Mouse (Mus musculus) brown adipose tissue, adult 24 weeks (tissue): Measurements from ENCODE around the gene Atp2b4. TPM values are rescaled to one million over a fixed set of nuclear protein-coding genes. Genes with fewer than 3 reads are reported as not detected.

Experiments used
- H3K27ac ChIP-seq: fragments of 200-500 bp; replicated peaks from 2 replicates; pipeline ENCODE4 v1.5.1; 2012; ENCODE audit warnings: low read depth, mild to moderate bottlenecking, low read length
- H3K4me1 ChIP-seq: fragments of 200-500 bp; 2 replicates; pipeline ENCODE4 v1.6.1; 2012; ENCODE audit warnings: low read length, mixed read lengths; ENCODE audit not compliant: control insufficient read depth, insufficient read depth, insufficient read length
- H3K4me3 ChIP-seq: fragments of 200-500 bp; 2 replicates; pipeline ENCODE4 v1.5.1; 2012; ENCODE audit warnings: low read depth, mild to moderate bottlenecking, low read length, moderate library complexity; ENCODE audit not compliant: insufficient read depth
- polyA plus RNA-seq: library from polyadenylated mRNA; stranded (reverse); fragments of >200 nt; gene quantifications from 2 replicates; pipeline ENCODE4 v1.2.4, GENCODE M21; 2012; ENCODE audit not compliant: missing spikeins, insufficient read depth, insufficient read length

The Atp2b4 gene
- polyA plus RNA-seq, 1 experiment, result 9.6 TPM

GRCm38 (mm10) chr1:133781531-133781930 lies 19.3 kb downstream of the Atp2b4 start:
- no peak overlapping the region for H3K4me3 ChIP-seq
- peaks cover 22% of the 10 kb centered on the region for H3K4me1 ChIP-seq

GRCm38 (mm10) chr1:133779043-133779442 lies 21.8 kb downstream of the Atp2b4 start:
- Histone ChIP-seq H3K4me3 (no peak overlapping the region), H3K27ac (no peak overlapping the region), H3K4me1 (peaks cover 2% of the 10 kb centered on the region; the same call in 1 of the 2 replicates)

More at GRCm38 (mm10) chr1:133781531-133781930, 19.3 kb downstream of the Atp2b4 start:
- H3K27ac ChIP-seq, result no peak overlapping the region

- Histone ChIP-seq H3K4me3 (no peak overlapping the region), H3K4me1 (peaks cover 2% of the 10 kb centered on the region; the same call in 1 of the 2 replicates), H3K27ac (no peak overlapping the region)
These were observed 23.1 kb downstream of the Atp2b4 start for GRCm38 (mm10) chr1:133777651-133778231.

- Histone ChIP-seq H3K27ac (no peak overlapping the region), H3K4me1 (peaks cover 3% of the 10 kb centered on the region), H3K4me3 (no peak overlapping the region)
These were observed 28.3 kb downstream of the Atp2b4 start for GRCm38 (mm10) chr1:133772553-133772952.

- no peak overlapping the region for H3K27ac ChIP-seq
- peaks cover 3% of the 10 kb centered on the region for H3K4me1 ChIP-seq
- H3K4me3 ChIP-seq, result no peak overlapping the region
These were observed 28.9 kb downstream of the Atp2b4 start for GRCm38 (mm10) chr1:133771831-133772399.

GRCm38 (mm10) chr1:133767994-133768393 lies 32.8 kb downstream of the Atp2b4 start:
- Histone ChIP-seq H3K4me1 (peaks cover 3% of the 10 kb centered on the region), H3K27ac (no peak overlapping the region), H3K4me3 (no peak overlapping the region)

- Histone ChIP-seq H3K4me1 (no peaks in the 10 kb centered on the region; the same call in 1 of the 2 replicates), H3K4me3 (no peak overlapping the region), H3K27ac (peak overlapping the region; percentile 29; the same call in 1 of the 2 replicates)
These were observed 33.8 kb downstream of the Atp2b4 start for GRCm38 (mm10) chr1:133766901-133767529.

GRCm38 (mm10) chr1:133765376-133765775 lies 35.5 kb downstream of the Atp2b4 start:
- Histone ChIP-seq H3K27ac (no peak overlapping the region), H3K4me3 (no peak overlapping the region), H3K4me1 (peaks cover 4% of the 10 kb centered on the region)

GRCm38 (mm10) chr1:133762946-133763422 lies 37.9 kb downstream of the Atp2b4 start:
- H3K4me3 ChIP-seq, result no peak overlapping the region
- no peak overlapping the region for H3K27ac ChIP-seq
- peaks cover 4% of the 10 kb centered on the region for H3K4me1 ChIP-seq

- no peak overlapping the region for H3K4me3 ChIP-seq
- peaks cover 4% of the 10 kb centered on the region; the same call in 1 of the 2 replicates for H3K4me1 ChIP-seq
- H3K27ac ChIP-seq, result no peak overlapping the region
These were observed 39.6 kb downstream of the Atp2b4 start for GRCm38 (mm10) chr1:133761278-133761677.

GRCm38 (mm10) chr1:133754317-133754868 lies 46.4 kb downstream of the Atp2b4 start:
- Histone ChIP-seq H3K4me1 (no peaks in the 10 kb centered on the region), H3K4me3 (no peak overlapping the region), H3K27ac (no peak overlapping the region)

- H3K27ac ChIP-seq, result no peak overlapping the region
- H3K4me3 ChIP-seq, result no peak overlapping the region
- H3K4me1 ChIP-seq, result no peaks in the 10 kb centered on the region
These were observed 47.5 kb downstream of the Atp2b4 start for GRCm38 (mm10) chr1:133753325-133753724.

- Histone ChIP-seq H3K4me3 (no peak overlapping the region), H3K4me1 (no peaks in the 10 kb centered on the region), H3K27ac (no peak overlapping the region)
These were observed 49.2 kb downstream of the Atp2b4 start for GRCm38 (mm10) chr1:133751621-133752020.

- Histone ChIP-seq H3K4me1 (peaks cover 3% of the 10 kb centered on the region), H3K4me3 (no peak overlapping the region), H3K27ac (no peak overlapping the region)
These were observed 50.9 kb downstream of the Atp2b4 start for GRCm38 (mm10) chr1:133749954-133750353.

GRCm38 (mm10) chr1:133745078-133745495 lies 55.8 kb downstream of the Atp2b4 start:
- H3K4me1 ChIP-seq, result peaks cover 27% of the 10 kb centered on the region
- H3K27ac ChIP-seq, result 0 out of 2 replicates have a peak overlapping the region, but pooled peaks have one; percentile 36
- H3K4me3 ChIP-seq, result no peak overlapping the region
